In the genomic region with DNA sequence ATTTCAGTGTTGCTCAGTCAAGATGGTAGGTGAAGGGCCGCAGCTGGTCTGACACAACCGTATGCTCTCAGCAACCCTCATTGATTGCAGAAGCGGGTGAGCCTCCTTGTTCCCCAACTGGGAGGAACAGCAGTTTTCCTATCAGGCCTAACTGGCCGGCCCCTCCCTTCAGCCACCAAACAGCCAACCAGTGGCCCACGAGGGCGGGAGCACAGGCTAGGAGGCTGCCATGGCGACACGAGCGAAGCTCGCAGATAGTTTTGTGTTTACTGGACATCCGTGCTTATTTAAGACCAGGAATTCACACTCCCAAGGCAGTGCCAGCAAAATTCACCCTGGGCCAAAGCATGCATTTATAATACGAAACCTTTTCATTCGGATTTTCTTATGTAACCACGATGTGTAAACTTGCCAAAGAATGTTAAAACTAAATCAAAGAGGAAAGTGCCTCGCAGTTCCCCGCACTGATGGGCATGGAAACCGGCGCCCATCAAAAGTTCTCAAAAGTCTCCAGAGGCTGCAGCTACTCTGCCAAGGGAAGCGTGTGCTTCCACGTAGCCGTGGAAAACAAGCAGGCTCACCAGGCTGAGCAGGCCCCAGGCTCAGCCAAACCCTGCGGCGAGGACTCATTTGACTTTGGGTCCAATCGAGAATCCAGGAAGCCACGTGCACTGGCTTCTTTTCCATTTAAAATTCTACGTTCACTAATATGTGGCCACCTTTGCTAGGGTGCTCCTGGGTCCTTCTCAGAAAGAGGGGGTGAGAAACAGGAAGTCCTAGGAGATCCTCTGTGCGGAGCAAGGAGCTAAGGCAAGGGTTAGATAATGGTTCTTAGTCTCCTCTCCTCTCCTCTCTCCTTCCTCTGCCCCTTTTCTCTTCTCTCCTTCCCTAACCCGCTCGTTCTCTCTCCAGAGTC, we compare ENCODE assay signal across 8 mouse cellular contexts. TPM values are rescaled to one million over a fixed set of nuclear protein-coding genes. Genes with fewer than 3 reads are reported as not detected.
DNase-seq lines count a peak whose midpoint lies in the region; ATAC-seq and TF ChIP-seq lines count a peak whose summit lies in the region.

No protein-coding gene starts in this region.

- H3K4me1 ChIP-seq in heart, embryonic 12.5 days (replicated peaks): peaks cover 5% of the 10 kb centered on the region; the same call in 1 of the 2 replicates
- H3K4me1 ChIP-seq in kidney, embryonic 16.5 days (ENCODE audit: insufficient read depth, low read length): peaks cover 35% of the 10 kb centered on the region
- H3K4me1 ChIP-seq in limb, embryonic 15.5 days: peaks cover 28% of the 10 kb centered on the region
- peaks cover 12% of the 10 kb centered on the region for H3K4me1 ChIP-seq in midbrain, embryonic 16.5 days (ENCODE audit: control insufficient read depth, insufficient read depth, low read length)
- H3K4me1 ChIP-seq in spleen, adult 2 months (ENCODE audit: control insufficient read depth, insufficient read depth, insufficient read length): peaks cover 17% of the 10 kb centered on the region

- peak overlapping the region; percentile 81 for H3K4me2 ChIP-seq in heart, embryonic 12.5 days
- peak overlapping the region; percentile 69 for H3K4me2 ChIP-seq in kidney, embryonic 16.5 days (replicated peaks; ENCODE audit: low read depth, low read length)
- peak overlapping the region; percentile 56 for H3K4me2 ChIP-seq in limb, embryonic 15.5 days
- peak overlapping the region; percentile 64 for H3K4me2 ChIP-seq in midbrain, embryonic 16.5 days (ENCODE audit: low read length)

- peak overlapping the region; percentile 48 for H3K4me3 ChIP-seq in heart, embryonic 12.5 days
- peak overlapping the region; percentile 45 for H3K4me3 ChIP-seq in kidney, embryonic 16.5 days (ENCODE audit: low read length)
- peak overlapping the region; percentile 38 for H3K4me3 ChIP-seq in limb, embryonic 15.5 days
- H3K4me3 ChIP-seq in midbrain, embryonic 16.5 days (ENCODE audit: low read depth, low read length): peak overlapping the region; percentile 28
- peak overlapping the region; percentile 26; the same call in 1 of the 2 replicates for H3K4me3 ChIP-seq in spleen, adult 2 months (ENCODE audit: extremely low read depth, insufficient read depth, insufficient read length)

- H3K9ac ChIP-seq in heart, embryonic 12.5 days: 0 out of 2 replicates have a peak overlapping the region, but pooled peaks have one; percentile 25
- H3K9ac ChIP-seq in kidney, embryonic 16.5 days (replicated peaks; ENCODE audit: low read length): peak overlapping the region; percentile 15
- H3K9ac ChIP-seq in limb, embryonic 15.5 days: peak overlapping the region; percentile 8; the same call in 1 of the 2 replicates
- peak overlapping the region; percentile 49 for H3K9ac ChIP-seq in midbrain, embryonic 16.5 days (ENCODE audit: low read depth, low read length)

- TF ChIP-seq CTCF in spleen, adult 2 months (IDR thresholded peaks at IDR 0.05; ENCODE audit: extremely low read depth, insufficient read depth, insufficient read length, insufficient replicate concordance): no peak

- no peak for TF ChIP-seq POLR2A in spleen, adult 2 months (IDR thresholded peaks at IDR 0.05; ENCODE audit: low read depth, low read length)

- H3K27ac ChIP-seq in heart, embryonic 12.5 days (ENCODE audit: poor library complexity, severe bottlenecking): no peak overlapping the region
- no peak overlapping the region for H3K27ac ChIP-seq in kidney, embryonic 16.5 days (ENCODE audit: low read length)
- H3K27ac ChIP-seq in limb, embryonic 15.5 days: peak overlapping the region; percentile 54
- peak overlapping the region; percentile 43; the same call in 1 of the 2 replicates for H3K27ac ChIP-seq in midbrain, embryonic 16.5 days (ENCODE audit: low read length)
- peak overlapping the region; percentile 8; the same call in 1 of the 2 replicates for H3K27ac ChIP-seq in spleen, adult 2 months (ENCODE audit: insufficient read depth, low read length)

- H3K27me3 ChIP-seq in heart, embryonic 12.5 days (replicated peaks): no peaks in the 10 kb centered on the region
- H3K27me3 ChIP-seq in kidney, embryonic 16.5 days (ENCODE audit: insufficient read depth, low read length): no peaks in the 10 kb centered on the region
- H3K27me3 ChIP-seq in limb, embryonic 15.5 days: no peaks in the 10 kb centered on the region
- no peaks in the 10 kb centered on the region; the same call in 1 of the 2 replicates for H3K27me3 ChIP-seq in midbrain, embryonic 16.5 days (ENCODE audit: control insufficient read depth, insufficient read depth, low read depth, low read length)
- H3K27me3 ChIP-seq in spleen, adult 2 months (ENCODE audit: control insufficient read depth, insufficient read depth, low read length): no peaks in the 10 kb centered on the region

- WGBS in heart, embryonic 12.5 days: 11% methylated on average over 29 of the region's 29 CpGs
- 14% methylated on average over 29 of the region's 29 CpGs for WGBS in kidney, embryonic 16.5 days
- WGBS in limb, embryonic 15.5 days: 8% methylated on average over 29 of the region's 29 CpGs
- WGBS in midbrain, embryonic 16.5 days: 8% methylated on average over 29 of the region's 29 CpGs
- WGBS in spleen, adult 2 months: 22% methylated on average over 29 of the region's 29 CpGs

- no peaks in the 10 kb centered on the region for H3K36me3 ChIP-seq in heart, embryonic 12.5 days
- H3K36me3 ChIP-seq in kidney, embryonic 16.5 days (ENCODE audit: insufficient read depth, low read length): no peaks in the 10 kb centered on the region
- H3K36me3 ChIP-seq in limb, embryonic 15.5 days: no peaks in the 10 kb centered on the region
- no peaks in the 10 kb centered on the region for H3K36me3 ChIP-seq in midbrain, embryonic 16.5 days (ENCODE audit: control insufficient read depth, insufficient read depth, low read length)
- H3K36me3 ChIP-seq in spleen, adult 2 months (ENCODE audit: control insufficient read depth, insufficient read depth, low read length): no peaks in the 10 kb centered on the region

- DNase-seq in CD4-positive, CD25-positive, alpha-beta regulatory T cell, adult 2 months (ENCODE audit: low read depth, low spot score): peak; percentile 58
- DNase-seq in c-Kit-positive CD71-negative TER-119-negative erythroid progenitor cells, embryonic 14.5 days (ENCODE audit: low read depth): peak; percentile 71
- peak; percentile 33 for DNase-seq in fat pad, adult 2 months (ENCODE audit: extremely low read depth, low read depth, low spot score)
- peak; percentile 12 to 56 for DNase-seq in spleen, adult 2 months (ENCODE audit: low read depth in 1 of 2, low spot score in 2 of 2)

- H3K9me3 ChIP-seq in heart, embryonic 12.5 days (replicated peaks): no peaks in the 10 kb centered on the region
- no peaks in the 10 kb centered on the region for H3K9me3 ChIP-seq in kidney, embryonic 16.5 days (ENCODE audit: low read length)
- no peaks in the 10 kb centered on the region for H3K9me3 ChIP-seq in limb, embryonic 15.5 days
- no peaks in the 10 kb centered on the region for H3K9me3 ChIP-seq in midbrain, embryonic 16.5 days (replicated peaks; ENCODE audit: control insufficient read depth, low read length, poor library complexity, severe bottlenecking)

- peak; percentile 87 for ATAC-seq in heart, embryonic 12.5 days (ENCODE audit: insufficient number of reproducible peaks, low FRiP score)
- ATAC-seq in kidney, embryonic 16.5 days (ENCODE audit: low FRiP score, low TSS enrichment): peak; percentile 90
- peak; percentile 87 for ATAC-seq in limb, embryonic 15.5 days (ENCODE audit: insufficient number of reproducible peaks, low FRiP score, low TSS enrichment, low read depth)
- ATAC-seq in midbrain, embryonic 16.5 days: peak; percentile 94

RNA-seq across cellular contexts. Expression of a gene that starts 51.7 kb away (rescaled TPM):
- not detected in 2 replicates for polyA plus RNA-seq in heart, embryonic 12.5 days (2016; fragmentation: Nextera tagmentation; extraction: Ambion mirVana)
- polyA plus RNA-seq in kidney, embryonic 16.5 days (2015; fragmentation: Nextera tagmentation; extraction: Ambion mirVana): 0.27 and 0.30 TPM in 2 replicates
- polyA plus RNA-seq in limb, embryonic 15.5 days (2015; fragmentation: Nextera tagmentation; extraction: Ambion mirVana): 0.19 and 0.22 TPM in 2 replicates
- 0.27 TPM in 1 of 2 replicates, not detected in the other for polyA plus RNA-seq in midbrain, embryonic 16.5 days (2015; fragmentation: Nextera tagmentation; extraction: Ambion mirVana)
- polyA plus RNA-seq in spleen, adult 2 months (2012; rRNA removed): not detected in 2 replicates

RNA-seq across cellular contexts. Expression of a gene that starts 57.2 kb away (rescaled TPM):
- polyA plus RNA-seq in heart, embryonic 12.5 days (2016; fragmentation: Nextera tagmentation; extraction: Ambion mirVana): 3.5 and 3.6 TPM in 2 replicates
- polyA plus RNA-seq in kidney, embryonic 16.5 days (2015; fragmentation: Nextera tagmentation; extraction: Ambion mirVana): 14.7 and 17.2 TPM in 2 replicates
- polyA plus RNA-seq in limb, embryonic 15.5 days (2015; fragmentation: Nextera tagmentation; extraction: Ambion mirVana): 12.6 and 12.8 TPM in 2 replicates
- polyA plus RNA-seq in midbrain, embryonic 16.5 days (2015; fragmentation: Nextera tagmentation; extraction: Ambion mirVana): 2.8 and 3.9 TPM in 2 replicates
- polyA plus RNA-seq in spleen, adult 2 months (2012; rRNA removed): 2.3 and 2.8 TPM in 2 replicates

Comparison
In these comparisons a context has a peak if more than half of its experiments do, and no peak if none do; other contexts are left out.
1. H3K27ac ChIP-seq: peak in limb, embryonic 15.5 days (single experiment), midbrain, embryonic 16.5 days (single experiment) and spleen, adult 2 months (single experiment); none in heart, embryonic 12.5 days (single experiment) and kidney, embryonic 16.5 days (single experiment).
2. Peak in every context shown above with its lines, with median percentiles within 50 percentile points of each other: DNase-seq, ATAC-seq, H3K4me2 ChIP-seq, H3K4me3 ChIP-seq and H3K9ac ChIP-seq.